11 mouse cellular contexts compared by ENCODE assay signal in the genomic region with DNA sequence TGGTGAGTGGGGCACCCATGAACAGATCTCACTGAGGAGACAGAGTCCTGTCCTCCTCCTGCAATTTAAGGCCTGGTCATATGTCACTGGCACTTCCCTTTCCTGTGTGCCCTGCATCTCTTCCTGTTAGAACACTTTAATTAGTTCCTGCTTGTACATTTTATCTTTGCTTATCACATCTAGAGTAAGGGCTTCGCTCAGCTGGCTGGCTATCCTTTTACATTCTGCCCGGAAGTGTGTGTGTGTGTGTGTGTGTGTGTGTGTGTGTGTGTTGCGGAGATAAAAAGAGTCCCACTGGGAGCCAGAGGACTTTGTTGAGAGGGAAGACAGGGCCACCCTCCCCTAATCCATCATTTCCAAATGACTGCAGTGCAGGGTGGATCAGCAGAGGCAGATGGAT.
DNase-seq lines count a peak whose midpoint lies in the region; ATAC-seq lines count a peak whose summit lies in the region.
"Had no signal": no experiment of that assay in that cellular context is flagged by ENCODE, and none has a peak within 500 bp of the region (broad histone marks: within the 10 kb centered on the region; RNA-seq: fewer than 3 reads in every experiment).

No protein-coding gene starts in this region.

- 24% methylated on average over 3 of the region's 3 CpGs for WGBS in heart, embryonic 10.5 days
- 75% methylated on average over 3 of the region's 3 CpGs for WGBS in forebrain, embryonic 12.5 days

- no peak overlapping the region for H3K9ac ChIP-seq in forebrain, embryonic 12.5 days
- H3K9ac ChIP-seq: forebrain, embryonic 15.5 days; heart, embryonic 12.5 days had no signal

- peak overlapping the region; percentile 59; the same call in 1 of the 2 replicates for H3K27ac ChIP-seq in heart, embryonic 10.5 days
- H3K27ac ChIP-seq in forebrain, embryonic 12.5 days, result no peak overlapping the region
- H3K27ac ChIP-seq: forebrain, embryonic 15.5 days had no signal

- intact Hi-C loops in heart, postnatal 36 days (cut with DNase I), result no loop called here

- no peaks in the 10 kb centered on the region for H3K9me3 ChIP-seq in heart, embryonic 10.5 days
- H3K9me3 ChIP-seq in forebrain, embryonic 12.5 days, result no peaks in the 10 kb centered on the region
- H3K9me3 ChIP-seq: forebrain, embryonic 15.5 days; heart, embryonic 12.5 days had no signal

- no peak for ATAC-seq in forebrain, embryonic 12.5 days (ENCODE audit: low FRiP score)
- ATAC-seq in erythroid progenitor cell, adult 5-6 weeks (replicated peaks; ENCODE audit: low FRiP score, poor library complexity, severe bottlenecking), result no peak
- ATAC-seq: forebrain, embryonic 15.5 days had no signal

- 0 out of 2 replicates have a peak, but pooled peaks cover 3% of the 10 kb centered on the region for H3K27me3 ChIP-seq in heart, embryonic 10.5 days (ENCODE audit: insufficient read depth, poor library complexity, severe bottlenecking)
- H3K27me3 ChIP-seq in forebrain, embryonic 12.5 days, result no peaks in the 10 kb centered on the region
- H3K27me3 ChIP-seq: forebrain, embryonic 15.5 days; heart, embryonic 12.5 days had no signal

- H3K4me2 ChIP-seq in forebrain, embryonic 12.5 days, result no peak overlapping the region
- H3K4me2 ChIP-seq: forebrain, embryonic 15.5 days; heart, embryonic 12.5 days had no signal

- peaks cover 33% of the 10 kb centered on the region for H3K4me1 ChIP-seq in heart, embryonic 10.5 days
- peaks cover 8% of the 10 kb centered on the region; the same call in 1 of the 2 replicates for H3K4me1 ChIP-seq in forebrain, embryonic 12.5 days
- H3K4me1 ChIP-seq: forebrain, embryonic 15.5 days had no signal

- H3K4me3 ChIP-seq in heart, embryonic 10.5 days, result no peak overlapping the region
- no peak overlapping the region for H3K4me3 ChIP-seq in forebrain, embryonic 12.5 days (replicated peaks)
- H3K4me3 ChIP-seq: forebrain, embryonic 15.5 days; heart, embryonic 12.5 days had no signal

- DNase-seq in heart, embryonic 10.5 days (ENCODE audit: low spot score), result no peak
- DNase-seq in heart, postnatal 36 days, result no peak
- DNase-seq in thymus, postnatal 0 days (ENCODE audit: low spot score), result peak; percentile 40
- DNase-seq in thymus, adult 18-20 months, result no peak
- DNase-seq in lung, postnatal 14 days, result peak; percentile 51
- DNase-seq in gastrocnemius, postnatal 4 days (ENCODE audit: low spot score in 2 of 2), result no peak
- DNase-seq: cerebellum, adult 9-11 months had no signal

- no peaks in the 10 kb centered on the region for H3K36me3 ChIP-seq in heart, embryonic 10.5 days
- H3K36me3 ChIP-seq in forebrain, embryonic 12.5 days (replicated peaks), result no peaks in the 10 kb centered on the region
- H3K36me3 ChIP-seq: forebrain, embryonic 15.5 days; heart, embryonic 12.5 days had no signal

Comparison
In these comparisons a context has a peak if more than half of its experiments do, and no peak if none do; other contexts are left out.
1. DNase-seq: peak in thymus, postnatal 0 days (single experiment) and lung, postnatal 14 days (single experiment); none in heart, embryonic 10.5 days (single experiment), heart, postnatal 36 days (0 of 2), thymus, adult 18-20 months (0 of 2) and gastrocnemius, postnatal 4 days (0 of 2).